Mouse (Mus musculus) forebrain, embryonic 15.5 days (tissue): ENCODE data around the gene Cep57l1. TPM values are rescaled to one million over a fixed set of nuclear protein-coding genes. Genes with fewer than 3 reads are reported as not detected.

Experiments
- ATAC-seq: fragments of 200-750 bp; cut with Nextera tagmentation; replicated peaks from 2 replicates; pipeline ENCODE4 v1.8.0; 2017; ENCODE audit warnings: mild to moderate bottlenecking, moderate TSS enrichment, moderate library complexity
- H3K27ac ChIP-seq: fragments of 300-500 bp; sonication (generic); replicated peaks from 2 replicates; pipeline ENCODE4 v1.5.1; 2015; ENCODE audit warnings: mild to moderate bottlenecking, inconsistent platforms
- H3K27me3 ChIP-seq: fragments of 300-500 bp; sonication (generic); 2 replicates; pipeline ENCODE4 v1.6.1; 2015; ENCODE audit warnings: inconsistent platforms
- H3K36me3 ChIP-seq: fragments of 300-500 bp; sonication (generic); 2 replicates; pipeline ENCODE4 v1.6.1; 2015; ENCODE audit warnings: mild to moderate bottlenecking, inconsistent platforms
- H3K4me1 ChIP-seq: fragments of 300-500 bp; sonication (generic); 2 replicates; pipeline ENCODE4 v1.6.1; 2015; ENCODE audit warnings: inconsistent platforms
- H3K4me2 ChIP-seq: fragments of 300-500 bp; sonication (generic); replicated peaks from 2 replicates; pipeline ENCODE4 v1.6.1; 2015; ENCODE audit warnings: mild to moderate bottlenecking, inconsistent platforms
- H3K4me3 ChIP-seq: fragments of 300-500 bp; sonication (generic); 2 replicates; pipeline ENCODE4 v1.5.1; 2015; ENCODE audit warnings: mild to moderate bottlenecking, inconsistent platforms
- H3K9ac ChIP-seq: fragments of 300-500 bp; sonication (generic); replicated peaks from 2 replicates; pipeline ENCODE4 v1.6.1; 2015; ENCODE audit warnings: mild to moderate bottlenecking, inconsistent platforms
- H3K9me3 ChIP-seq: fragments of 300-500 bp; sonication (generic); 2 replicates; pipeline ENCODE4 v1.6.1; 2016; ENCODE audit warnings: inconsistent platforms
- WGBS: fragments of 180-500 bp; shearing (Covaris S2); methylation state at CpG from one replicate; pipeline ENCODE4 v1.1.7; 2015; ENCODE audit warnings: mixed read lengths; 5-methylcytosine and 5-hydroxymethylcytosine counted together
- polyA plus RNA-seq: library from polyadenylated mRNA; unstranded; fragments of >200 nt; fragmentation: Nextera tagmentation; extraction: Ambion mirVana; gene quantifications from 2 replicates; pipeline ENCODE4 v1.2.1, GENCODE M21; 2015

The Cep57l1 gene
- polyA plus RNA-seq, 1 experiment from 2014 or later = 19.9 TPM

DNA sequence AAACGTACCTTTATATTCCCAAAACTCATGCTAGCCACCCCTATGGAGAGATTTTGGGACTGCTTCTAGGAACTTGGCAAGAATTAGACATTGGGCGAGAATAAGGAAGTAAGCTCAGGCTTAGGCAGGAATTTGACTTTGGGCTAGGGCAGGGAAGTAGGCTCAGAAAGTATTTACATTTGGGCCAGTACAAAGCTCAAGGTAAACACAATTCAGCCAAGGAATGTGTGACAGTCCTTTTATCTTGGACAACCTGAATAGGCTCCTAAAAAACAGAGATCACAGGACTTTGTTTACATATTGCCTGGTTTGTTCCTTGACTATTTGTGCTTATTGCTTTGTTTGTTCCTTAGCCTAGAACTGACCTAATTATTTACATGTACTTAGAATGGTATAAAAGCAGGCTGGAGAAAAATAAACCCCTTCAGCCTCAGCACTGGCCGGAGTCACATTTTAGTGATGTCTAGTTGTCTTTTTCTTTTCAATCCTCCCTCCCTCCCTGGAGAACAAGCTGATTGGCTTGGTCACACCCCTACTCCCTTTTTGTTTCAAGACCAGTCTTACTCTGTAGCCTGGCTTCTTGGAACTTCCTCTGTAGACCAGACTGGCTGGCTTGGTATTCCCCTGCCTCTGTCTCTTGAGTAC lies 45.8 kb downstream of the Cep57l1 start:
- no peaks in the 10 kb centered on the region for H3K27me3 ChIP-seq
- no peaks in the 10 kb centered on the region for H3K4me1 ChIP-seq
- no peak overlapping the region for H3K4me2 ChIP-seq
- H3K36me3 ChIP-seq = no peaks in the 10 kb centered on the region
- no peaks in the 10 kb centered on the region for H3K9me3 ChIP-seq
- ATAC-seq = no peak
- H3K4me3 ChIP-seq = no peak overlapping the region
- H3K9ac ChIP-seq = no peak overlapping the region
- 83% methylated on average over 3 of the region's 3 CpGs for WGBS
- H3K27ac ChIP-seq = no peak overlapping the region

DNA sequence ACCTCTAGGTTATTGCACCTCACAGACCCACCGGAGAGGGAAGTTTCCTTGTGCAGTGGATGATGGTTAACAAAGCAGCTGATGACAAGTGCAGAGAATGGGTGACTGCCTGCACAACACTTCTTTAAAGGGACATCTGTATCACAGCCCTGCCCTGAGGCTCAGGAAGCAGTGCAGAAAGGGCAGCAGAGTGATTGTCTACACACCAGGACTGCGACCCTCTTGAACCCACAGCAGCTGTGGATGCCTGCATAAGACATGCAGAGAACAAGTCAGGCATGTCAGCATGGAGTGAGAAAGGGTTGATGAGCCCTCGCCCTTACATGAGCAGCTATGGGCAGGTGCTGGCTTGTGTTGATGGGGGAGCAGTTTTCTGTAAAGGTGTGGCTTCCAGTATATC lies 48.8 kb downstream of the Cep57l1 start:
- no peaks in the 10 kb centered on the region for H3K9me3 ChIP-seq

DNA sequence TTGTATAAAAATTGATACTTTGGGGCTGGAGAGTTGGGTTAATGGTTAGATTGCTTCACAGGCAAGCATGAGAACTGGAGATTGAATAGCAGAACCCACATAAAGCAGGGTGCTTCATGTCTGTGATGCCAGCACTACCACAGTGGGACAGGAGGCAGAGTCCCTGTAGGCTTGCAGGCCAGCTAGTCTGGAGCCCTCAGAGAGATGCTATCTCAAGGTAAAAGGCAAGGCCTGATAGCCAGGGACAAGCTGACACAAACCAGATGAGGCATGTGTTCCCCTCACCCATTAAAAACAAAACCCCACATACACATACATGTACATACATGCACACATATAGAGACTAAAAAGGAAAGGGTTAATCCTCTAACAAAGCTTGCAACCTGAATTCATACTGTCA lies 51.6 kb downstream of the Cep57l1 start:
- Histone ChIP-seq H3K4me1 (no peaks in the 10 kb centered on the region), H3K27ac (no peak overlapping the region), H3K9me3 (no peaks in the 10 kb centered on the region), H3K9ac (no peak overlapping the region), H3K4me2 (no peak overlapping the region), H3K4me3 (no peak overlapping the region), H3K27me3 (no peaks in the 10 kb centered on the region), H3K36me3 (no peaks in the 10 kb centered on the region)
- ATAC-seq = no peak

More for the DNA sequence above, 48.8 kb downstream of the Cep57l1 start:
- Histone ChIP-seq H3K36me3 (no peaks in the 10 kb centered on the region), H3K9ac (no peak overlapping the region), H3K4me1 (no peaks in the 10 kb centered on the region), H3K4me3 (no peak overlapping the region), H3K27ac (no peak overlapping the region), H3K4me2 (no peak overlapping the region), H3K27me3 (no peaks in the 10 kb centered on the region)
- no peak for ATAC-seq
- WGBS = 85% methylated on average over 3 of the region's 3 CpGs

DNA sequence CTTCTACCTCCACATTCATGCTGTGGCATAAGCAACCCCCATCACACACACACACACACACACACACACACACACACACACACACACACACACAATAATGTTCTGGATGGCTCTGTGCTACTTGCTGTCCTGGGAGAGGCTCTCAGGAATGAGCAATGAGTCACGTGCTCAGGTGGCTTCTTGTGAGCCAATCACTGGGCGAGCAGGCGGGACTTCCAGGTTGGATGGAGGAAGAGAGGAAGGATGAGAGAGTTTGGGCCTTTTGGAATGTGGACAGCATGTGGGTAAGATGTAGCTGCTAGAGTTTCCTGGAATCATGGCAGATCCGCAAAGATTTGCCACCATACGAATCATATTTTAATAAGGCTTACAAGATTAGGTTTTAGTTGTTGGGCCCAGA lies 52.4 kb downstream of the Cep57l1 start:
- WGBS = 94% methylated on average over 5 of the region's 5 CpGs

DNA sequence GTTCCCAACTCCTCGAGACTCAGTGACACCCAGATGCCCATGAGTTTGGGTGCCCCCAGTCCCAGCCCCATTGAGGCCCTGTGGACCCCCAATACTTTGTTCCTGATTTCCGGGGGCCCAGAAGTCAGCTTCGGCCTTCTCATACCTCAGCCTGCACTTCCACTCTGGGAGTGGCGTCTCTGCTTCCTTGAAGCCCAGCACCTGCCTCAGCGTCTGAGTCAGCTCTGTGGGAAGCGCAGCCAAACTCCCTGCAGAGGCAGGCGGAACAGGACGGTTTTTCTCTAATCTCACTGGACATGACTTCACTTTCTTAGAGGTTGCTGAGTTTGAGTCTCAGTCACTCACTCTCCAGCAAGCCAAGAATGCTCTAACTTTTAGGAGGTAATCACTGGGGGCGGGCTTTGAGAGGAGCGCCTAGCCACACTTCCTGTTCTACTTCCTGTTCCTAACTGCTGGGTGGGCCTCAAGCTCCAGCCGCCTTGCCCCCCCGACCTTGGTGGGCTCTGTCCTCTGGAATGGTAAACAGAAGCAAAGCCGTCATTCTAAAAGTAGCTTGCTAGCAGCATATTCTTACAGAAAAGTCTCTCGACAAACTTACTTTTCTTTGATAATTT lies 57.7 kb downstream of the Cep57l1 start:
- Histone ChIP-seq H3K9me3 (no peaks in the 10 kb centered on the region), H3K4me3 (no peak overlapping the region), H3K4me1 (peaks cover 1% of the 10 kb centered on the region; the same call in 1 of the 2 replicates), H3K27ac (no peak overlapping the region), H3K4me2 (no peak overlapping the region), H3K36me3 (no peaks in the 10 kb centered on the region), H3K9ac (no peak overlapping the region), H3K27me3 (no peaks in the 10 kb centered on the region)
- WGBS = 89% methylated on average over 14 of the region's 14 CpGs
- no peak for ATAC-seq

More for the DNA sequence above, 52.4 kb downstream of the Cep57l1 start:
- Histone ChIP-seq H3K9ac (no peak overlapping the region), H3K27ac (no peak overlapping the region), H3K36me3 (no peaks in the 10 kb centered on the region), H3K27me3 (no peaks in the 10 kb centered on the region), H3K4me3 (no peak overlapping the region), H3K4me1 (no peaks in the 10 kb centered on the region), H3K4me2 (no peak overlapping the region), H3K9me3 (no peaks in the 10 kb centered on the region)
- ATAC-seq = no peak

DNA sequence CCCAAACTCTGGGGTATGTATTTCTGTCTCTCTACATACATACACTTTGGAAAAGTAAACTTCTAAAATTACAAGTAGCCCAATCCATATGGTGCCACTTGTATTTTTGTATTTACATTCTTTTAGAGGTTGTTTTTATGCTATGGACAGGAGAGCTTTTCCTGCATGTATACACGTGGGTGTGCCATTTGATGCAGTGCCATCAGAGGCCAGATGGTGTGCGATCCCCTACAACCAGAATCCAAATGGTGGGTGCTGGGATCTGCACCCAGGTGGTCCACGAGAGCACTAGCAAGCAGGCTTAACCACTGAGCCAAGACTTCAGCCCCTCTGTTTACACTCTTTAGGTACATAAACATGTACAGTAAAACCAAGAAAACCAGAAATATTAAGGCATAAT lies 60.4 kb downstream of the Cep57l1 start:
- WGBS = 73% methylated on average over 3 of the region's 3 CpGs
- Histone ChIP-seq H3K4me1 (peaks cover 7% of the 10 kb centered on the region; the same call in 1 of the 2 replicates), H3K27ac (no peak overlapping the region), H3K4me2 (no peak overlapping the region), H3K4me3 (no peak overlapping the region), H3K36me3 (no peaks in the 10 kb centered on the region), H3K9ac (no peak overlapping the region), H3K9me3 (no peaks in the 10 kb centered on the region), H3K27me3 (no peaks in the 10 kb centered on the region)
- no peak for ATAC-seq

DNA sequence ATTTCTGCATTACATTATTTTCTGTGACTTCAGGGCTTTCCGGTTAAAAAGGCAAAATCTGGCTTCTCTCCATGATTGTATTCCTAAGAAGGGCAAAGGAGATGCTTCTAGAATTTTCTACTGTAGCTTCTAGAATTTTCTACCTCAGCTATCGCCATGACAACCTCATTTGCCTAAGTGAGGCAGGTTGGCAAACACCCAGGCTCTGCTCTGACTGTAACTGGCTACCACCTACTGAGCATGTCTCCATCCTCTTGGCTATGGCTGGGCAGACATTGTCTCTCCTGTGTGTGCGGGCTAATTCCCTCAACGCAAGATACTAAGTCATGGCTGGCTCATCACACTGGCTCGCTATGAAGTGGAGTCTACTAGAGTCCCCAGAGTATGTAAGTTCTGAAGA lies 63.1 kb downstream of the Cep57l1 start:
- WGBS = 61% methylated on average over 5 of the region's 5 CpGs
- Histone ChIP-seq H3K9me3 (no peaks in the 10 kb centered on the region), H3K4me1 (peaks cover 7% of the 10 kb centered on the region; the same call in 1 of the 2 replicates), H3K27ac (no peak overlapping the region), H3K36me3 (no peaks in the 10 kb centered on the region), H3K9ac (no peak overlapping the region), H3K4me2 (no peak overlapping the region), H3K4me3 (no peak overlapping the region), H3K27me3 (no peaks in the 10 kb centered on the region)
- no peak for ATAC-seq

DNA sequence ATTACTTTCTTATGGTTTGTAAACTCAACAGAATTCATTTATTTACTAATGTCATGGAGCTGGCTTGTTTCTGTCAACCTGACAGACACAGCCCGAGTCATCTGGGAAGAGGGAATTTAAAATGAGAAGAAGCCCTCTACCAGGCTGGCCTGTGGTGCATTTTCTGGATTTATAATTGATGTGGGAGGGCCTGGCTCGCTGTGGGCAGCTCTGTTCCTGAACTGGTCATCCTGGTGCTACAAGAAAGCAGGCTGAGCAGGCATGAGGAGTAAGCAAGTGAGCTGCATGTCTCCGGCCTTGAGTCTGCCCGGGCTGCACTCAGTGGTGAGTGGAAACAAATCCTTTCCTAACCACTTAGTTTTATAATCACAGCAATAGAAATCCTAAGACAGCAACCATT lies 65.7 kb downstream of the Cep57l1 start:
- ATAC-seq = no peak
- H3K4me2 ChIP-seq = no peak overlapping the region
- no peak overlapping the region for H3K9ac ChIP-seq
- H3K27ac ChIP-seq = no peak overlapping the region
- no peak overlapping the region for H3K4me3 ChIP-seq
- no peaks in the 10 kb centered on the region for H3K27me3 ChIP-seq
- peaks cover 7% of the 10 kb centered on the region; the same call in 1 of the 2 replicates for H3K4me1 ChIP-seq
- H3K36me3 ChIP-seq = no peaks in the 10 kb centered on the region
- H3K9me3 ChIP-seq = no peaks in the 10 kb centered on the region
- WGBS = 82% methylated on average over 4 of the region's 4 CpGs

DNA sequence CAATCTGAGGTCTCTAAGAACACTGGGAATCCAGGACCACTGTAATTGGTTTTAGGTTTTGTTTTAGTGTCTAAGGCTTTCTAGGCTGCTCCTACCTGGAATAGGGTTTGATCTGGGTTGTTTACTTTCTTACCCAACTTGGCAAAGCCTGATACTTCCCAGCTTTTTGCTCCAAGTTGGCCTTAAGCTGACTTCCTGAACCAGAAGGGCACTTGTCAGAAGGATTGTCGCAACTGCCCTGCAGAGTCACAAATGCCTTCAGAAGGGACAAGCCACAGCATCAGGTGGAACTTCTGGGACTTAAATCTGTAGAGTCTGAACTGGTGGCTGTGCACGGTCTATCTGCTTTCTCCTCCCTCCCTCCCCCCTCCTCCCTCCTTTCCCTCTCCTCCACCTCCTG lies 69.5 kb downstream of the Cep57l1 start:
- H3K4me2 ChIP-seq = no peak overlapping the region
- H3K4me3 ChIP-seq = no peak overlapping the region
- H3K9me3 ChIP-seq = no peaks in the 10 kb centered on the region
- H3K27ac ChIP-seq = no peak overlapping the region
- ATAC-seq = no peak
- H3K27me3 ChIP-seq = no peaks in the 10 kb centered on the region
- WGBS = 96% methylated on average over 2 of the region's 2 CpGs
- no peak overlapping the region for H3K9ac ChIP-seq
- no peaks in the 10 kb centered on the region; the same call in 1 of the 2 replicates for H3K36me3 ChIP-seq
- H3K4me1 ChIP-seq = no peaks in the 10 kb centered on the region

DNA sequence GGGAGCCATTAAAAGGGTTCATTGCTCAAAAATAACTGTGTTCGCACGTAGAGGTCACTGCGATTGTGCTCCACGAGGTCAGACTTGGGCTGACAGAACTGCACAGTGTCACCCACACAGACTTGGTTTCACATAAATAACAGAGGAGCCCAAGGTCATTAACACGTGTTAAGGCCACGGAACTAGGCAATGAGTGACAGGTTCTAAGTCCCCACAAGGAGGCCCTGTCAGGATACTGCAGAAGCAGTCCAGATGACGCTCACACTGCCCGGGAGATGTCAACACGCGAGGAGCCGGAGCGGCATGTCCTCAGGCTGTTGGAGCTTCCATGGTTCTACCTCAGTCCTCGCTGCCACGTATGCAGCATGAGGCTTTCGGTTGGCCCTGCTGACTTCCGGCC lies 72.4 kb downstream of the Cep57l1 start:
- Histone ChIP-seq H3K27ac (no peak overlapping the region), H3K9ac (no peak overlapping the region), H3K4me2 (no peak overlapping the region), H3K36me3 (no peaks in the 10 kb centered on the region; the same call in 1 of the 2 replicates), H3K4me1 (no peaks in the 10 kb centered on the region), H3K9me3 (no peaks in the 10 kb centered on the region), H3K4me3 (no peak overlapping the region), H3K27me3 (no peaks in the 10 kb centered on the region)
- WGBS = 97% methylated on average over 16 of the region's 16 CpGs
- no peak for ATAC-seq

DNA sequence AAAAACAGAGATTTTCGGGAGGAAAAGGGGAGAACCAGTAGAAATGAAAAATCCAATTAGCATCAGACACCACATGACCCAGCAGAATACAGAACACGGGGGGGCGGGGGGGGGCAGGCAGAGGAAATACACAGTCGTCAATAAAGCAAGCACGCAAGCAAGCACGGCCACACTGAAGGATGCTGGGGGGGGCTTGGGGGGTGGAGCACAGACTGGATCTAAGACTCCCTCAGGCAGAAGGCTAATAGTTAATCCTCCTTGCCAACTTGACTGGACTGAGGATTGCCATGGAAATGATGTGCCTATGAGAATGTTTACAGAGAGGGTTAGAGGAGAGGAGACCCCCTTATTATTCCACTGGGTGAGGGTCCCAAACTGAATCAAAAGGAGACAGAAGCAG lies 74.3 kb downstream of the Cep57l1 start:
- whole genome bisulfite sequencing = 41% methylated on average over 6 of the region's 6 CpGs
- Histone ChIP-seq H3K4me3 (no peak overlapping the region), H3K9ac (no peak overlapping the region), H3K4me2 (no peak overlapping the region), H3K36me3 (no peaks in the 10 kb centered on the region; the same call in 1 of the 2 replicates), H3K27me3 (no peaks in the 10 kb centered on the region), H3K9me3 (no peaks in the 10 kb centered on the region), H3K27ac (no peak overlapping the region), H3K4me1 (no peaks in the 10 kb centered on the region)
- 0 out of 2 replicates have a peak, but pooled peaks have one; percentile 38 for ATAC-seq

DNA sequence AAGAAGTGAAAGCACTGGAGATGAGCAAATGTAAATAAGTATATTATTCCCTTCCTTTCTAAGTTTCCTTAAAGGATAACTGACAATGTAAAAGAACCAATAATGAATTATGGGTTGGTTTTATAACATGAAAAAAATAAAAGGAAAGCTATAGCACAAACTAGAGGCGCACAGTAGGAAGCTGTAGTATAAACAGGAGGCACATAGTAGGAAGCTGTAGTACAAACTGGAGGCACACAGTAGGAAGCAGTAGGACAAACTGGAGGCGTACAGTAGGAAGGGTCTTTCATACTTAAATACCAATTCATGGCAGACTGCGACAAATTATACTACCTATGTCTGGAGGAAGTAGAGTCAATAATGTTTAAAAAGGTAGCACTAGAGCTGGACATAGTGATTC lies 76.5 kb downstream of the Cep57l1 start:
- Histone ChIP-seq H3K4me1 (no peaks in the 10 kb centered on the region), H3K9me3 (no peaks in the 10 kb centered on the region), H3K4me3 (no peak overlapping the region), H3K4me2 (no peak overlapping the region), H3K9ac (no peak overlapping the region), H3K36me3 (no peaks in the 10 kb centered on the region; the same call in 1 of the 2 replicates), H3K27me3 (no peaks in the 10 kb centered on the region), H3K27ac (no peak overlapping the region)
- no peak for ATAC-seq
- 95% methylated on average over 3 of the region's 3 CpGs for WGBS

DNA sequence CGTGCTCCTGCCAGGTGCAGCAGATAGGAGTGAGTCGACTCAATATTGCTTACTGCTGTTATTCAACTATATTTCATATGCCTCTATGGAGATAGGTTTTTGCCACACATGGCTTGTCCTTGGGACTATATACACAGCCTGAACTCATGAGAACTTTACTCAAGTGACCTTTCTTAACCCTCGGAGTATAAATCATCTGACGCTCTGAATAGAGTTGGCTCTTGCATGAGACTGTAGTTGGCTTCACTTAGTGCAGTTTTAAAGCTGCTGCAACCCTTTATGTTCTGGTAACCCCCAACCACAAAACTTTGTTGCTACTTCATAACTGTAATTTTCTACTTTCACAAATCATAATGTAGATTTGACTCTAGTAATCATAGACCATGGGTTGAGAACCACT lies 77.7 kb downstream of the Cep57l1 start:
- 97% methylated on average over 4 of the region's 4 CpGs for WGBS
- Histone ChIP-seq H3K27ac (no peak overlapping the region), H3K36me3 (peaks cover 5% of the 10 kb centered on the region), H3K27me3 (no peaks in the 10 kb centered on the region), H3K4me3 (no peak overlapping the region), H3K9me3 (no peaks in the 10 kb centered on the region), H3K4me2 (no peak overlapping the region), H3K4me1 (no peaks in the 10 kb centered on the region), H3K9ac (no peak overlapping the region)
- no peak for ATAC-seq
